Mouse (Mus musculus) lung, adult 2 months (tissue): ENCODE measurements around the gene Mitd1.

Experiments used
- CTCF ChIP-seq: fragments of 200-500 bp; IDR thresholded peaks from 2 replicates; pipeline ENCODE4 v1.5.1; 2011; ENCODE audit warnings: mild to moderate bottlenecking, low read length, control low read depth; ENCODE audit not compliant: insufficient read depth
- POLR2A ChIP-seq: fragments of 200-500 bp; IDR thresholded peaks from 2 replicates; pipeline ENCODE4 v1.6.1; 2011; ENCODE audit warnings: low read depth, mild to moderate bottlenecking, control low read depth, low read length, borderline replicate concordance; ENCODE audit errors: extremely low read depth

GRCm38 (mm10) chr1:37867684-37868322 is 22.4 kb downstream of the Mitd1 start:
- no peak for TF ChIP-seq POLR2A
- TF ChIP-seq CTCF, result no peak
